Mouse (Mus musculus) left cerebral cortex, adult 8-10 months (tissue): ENCODE results near the gene Kdm1b. TPM values are rescaled to one million over a fixed set of nuclear protein-coding genes. Genes with fewer than 3 reads are reported as not detected.
A peak's percentile ranks its signal among the peaks of the same experiment; 100 is the strongest.

Experiments used
- DNase-seq, 2 experiments: peaks; one replicate each; pipeline ENCODE4 v3.0.0; 2022; ENCODE audit warnings: low spot score in 2 of 2
- total RNA-seq, 4 experiments: library from RNA; stranded (reverse); gene quantifications; 2 replicates each; pipeline ENCODE4 v1.2.4; 2022

Kdm1b gene
- 10 to 100 TPM in 1 of 4 experiments, 1 to 10 TPM in 3; 7.5 to 11.3 (median 8.5) TPM for total RNA-seq

DNA sequence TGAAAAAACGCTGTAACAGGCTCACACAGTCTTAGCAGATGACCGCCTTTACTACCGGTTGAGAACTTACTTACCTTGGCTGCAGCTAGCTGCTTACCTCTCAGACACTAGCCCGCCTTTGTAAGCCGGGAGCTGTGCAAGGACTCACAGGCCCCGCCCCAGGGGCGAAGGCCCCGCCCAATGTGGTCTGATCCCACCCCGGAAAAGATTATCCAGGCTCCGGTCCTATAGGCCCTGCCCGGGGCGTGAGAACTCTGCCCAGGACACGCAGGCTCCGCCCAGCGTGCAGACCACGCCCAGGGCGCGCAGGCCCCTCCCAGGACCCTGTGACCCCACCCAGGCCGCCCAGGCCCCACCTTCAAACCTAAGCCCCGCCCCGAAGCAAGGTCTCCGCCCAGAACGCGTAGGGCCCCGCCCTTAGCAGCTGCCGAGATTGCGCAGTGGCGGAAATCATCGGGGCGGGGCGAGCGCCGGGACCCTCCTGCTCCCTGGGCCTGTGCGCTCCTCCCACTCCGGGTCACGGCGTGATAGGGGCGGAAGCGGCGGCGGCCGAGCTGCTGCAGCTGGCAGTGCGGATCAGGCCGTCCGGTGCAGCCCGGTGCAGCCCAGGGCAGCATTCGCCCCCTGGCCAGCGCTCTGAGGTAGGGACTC, at the start of gene Kdm1b:
Gene Kdm1b (plus strand): TSS at position 470 of the 651 bp plus-strand sequence.
- peak; percentile 91 to 97 for DNase-seq

- no peak for DNase-seq
Observed at GRCm38 (mm10) chr13:46997355-46997754, 45.9 kb upstream of the Kdm1b start.

GRCm38 (mm10) chr13:46999498-46999897, 43.8 kb upstream of the Kdm1b start:
- no peak for DNase-seq

DNA sequence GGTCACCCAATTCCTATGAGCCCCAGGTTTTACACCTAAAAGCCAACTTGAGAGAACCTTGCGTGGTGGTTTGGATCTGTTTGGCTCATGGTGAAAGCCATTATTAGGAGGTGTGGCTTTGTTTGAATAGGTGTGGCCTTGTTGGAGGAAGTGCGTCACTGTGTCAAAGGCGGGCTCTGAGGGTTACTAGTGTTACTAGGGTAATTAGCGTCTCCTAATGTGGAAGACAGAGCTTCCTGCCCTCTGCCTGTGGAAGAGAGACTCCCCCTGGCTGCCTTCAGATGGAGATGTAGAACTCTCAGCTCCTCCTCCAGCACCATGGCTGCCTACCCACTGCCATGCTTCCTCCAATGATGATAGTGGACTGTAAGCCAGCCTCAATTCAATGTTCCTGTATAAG, 41.7 kb upstream of the Kdm1b start:
- DNase-seq: no peak

DNA sequence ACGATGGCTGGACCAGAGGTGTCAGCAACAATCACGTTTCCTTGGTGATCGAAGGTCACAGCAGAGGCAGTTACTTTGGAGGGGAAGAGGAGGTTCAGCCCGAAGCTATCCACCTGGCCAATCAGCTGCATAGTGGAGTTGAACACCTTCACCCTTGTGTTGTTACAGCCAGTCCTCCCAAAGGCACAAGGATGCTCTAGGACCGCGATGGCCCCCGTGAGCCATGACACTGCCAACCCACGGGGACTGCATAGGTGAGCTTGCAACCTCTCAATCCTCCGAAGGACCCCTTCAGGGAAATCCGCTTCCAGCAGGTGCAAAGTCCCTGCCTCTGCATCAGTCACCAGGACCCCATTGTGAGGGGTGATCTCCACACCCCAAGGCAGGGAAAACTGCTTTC, 29.6 kb upstream of the Kdm1b start:
- no peak for DNase-seq

DNA sequence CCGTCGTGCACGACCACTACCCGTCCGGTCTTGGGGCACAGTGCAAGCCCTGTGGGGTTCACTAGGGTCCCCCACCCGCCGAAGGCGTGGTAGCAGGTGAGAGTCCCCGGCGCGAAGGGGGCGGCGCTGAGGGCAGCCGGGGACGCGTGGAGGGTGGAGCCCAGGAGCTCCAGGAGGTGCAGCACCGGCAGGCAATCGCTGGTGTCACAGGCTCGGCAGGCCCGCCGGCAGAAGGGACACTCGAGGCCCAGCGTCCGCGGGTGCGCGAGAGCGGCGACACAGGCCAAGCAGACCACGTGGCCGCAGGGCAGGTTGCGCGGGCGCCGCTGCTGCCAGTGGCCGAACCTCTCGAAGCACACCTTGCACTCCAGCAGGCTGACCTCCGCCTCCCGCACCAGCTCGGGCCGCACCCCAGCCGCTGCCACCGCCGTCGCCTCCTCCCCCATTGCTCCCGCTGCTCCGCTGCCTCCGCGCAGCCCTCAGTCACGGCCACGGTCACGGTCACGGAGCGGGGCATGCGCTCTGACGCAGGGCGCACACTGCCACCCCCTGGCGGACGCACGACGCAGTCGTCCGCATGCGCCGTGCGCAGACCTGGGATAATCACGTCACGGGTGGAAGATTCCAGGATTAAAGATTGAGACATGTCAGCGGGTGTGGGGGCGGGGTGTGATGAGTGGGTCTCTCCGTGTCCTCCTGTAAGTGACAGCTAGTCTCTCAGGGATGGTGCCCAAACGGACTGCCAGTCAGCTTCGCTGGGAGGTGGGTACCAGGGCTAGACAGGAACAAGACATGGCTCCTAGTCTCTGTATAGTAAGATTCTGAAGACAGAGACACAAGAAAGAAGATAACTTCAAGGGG, 28.7 kb upstream of the Kdm1b start, which contains the start of gene Nhlrc1:
Gene Nhlrc1 (minus strand): TSS at position 517 of the 861 bp plus-strand sequence.
- peak; percentile 72 to 76 for DNase-seq

GRCm38 (mm10) chr13:47015195-47015501, 28.2 kb upstream of the Kdm1b start:
- DNase-seq: no peak

DNA sequence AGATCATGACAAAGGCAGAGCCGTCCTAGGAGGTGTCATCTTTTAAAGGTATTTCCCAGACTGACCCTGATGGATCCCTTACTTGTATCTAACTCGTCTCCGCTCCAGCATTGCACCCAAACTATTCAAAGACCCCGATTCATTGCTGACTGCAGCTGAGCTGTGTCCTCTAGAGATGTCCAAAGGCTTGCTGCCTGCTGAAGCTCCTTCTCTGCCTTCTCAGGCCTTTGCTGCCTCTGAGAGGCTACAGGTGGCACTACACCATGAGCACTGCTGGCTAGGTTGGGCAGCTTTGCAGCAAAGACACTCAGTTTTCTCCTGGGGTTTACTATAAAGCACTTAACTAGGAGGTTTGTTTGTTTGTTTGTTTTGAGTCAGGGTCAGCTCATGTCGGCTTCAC, 26.0 kb upstream of the Kdm1b start:
- DNase-seq: peak; percentile 13 to 42

DNA sequence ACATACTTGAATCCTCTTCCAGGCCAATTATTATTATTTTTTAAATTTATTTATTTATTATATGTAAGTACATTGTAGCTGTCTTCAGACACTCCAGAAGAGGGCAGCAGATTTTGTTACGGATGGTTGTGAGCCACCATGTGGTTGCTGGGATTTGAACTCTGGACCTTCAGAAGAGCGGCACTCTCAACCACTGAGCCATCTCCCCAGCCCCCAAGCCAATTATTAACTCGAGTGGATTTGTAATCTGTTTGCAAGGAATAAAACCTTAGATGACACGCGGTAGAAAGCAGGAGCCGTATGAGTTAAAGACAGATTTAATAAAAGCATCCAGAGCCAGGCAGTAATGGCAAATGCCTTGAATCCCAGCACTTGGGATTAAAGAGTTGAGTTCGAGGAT, 23.5 kb upstream of the Kdm1b start:
- no peak for DNase-seq

GRCm38 (mm10) chr13:47020798-47021197, 22.5 kb upstream of the Kdm1b start:
- DNase-seq: no peak

DNA sequence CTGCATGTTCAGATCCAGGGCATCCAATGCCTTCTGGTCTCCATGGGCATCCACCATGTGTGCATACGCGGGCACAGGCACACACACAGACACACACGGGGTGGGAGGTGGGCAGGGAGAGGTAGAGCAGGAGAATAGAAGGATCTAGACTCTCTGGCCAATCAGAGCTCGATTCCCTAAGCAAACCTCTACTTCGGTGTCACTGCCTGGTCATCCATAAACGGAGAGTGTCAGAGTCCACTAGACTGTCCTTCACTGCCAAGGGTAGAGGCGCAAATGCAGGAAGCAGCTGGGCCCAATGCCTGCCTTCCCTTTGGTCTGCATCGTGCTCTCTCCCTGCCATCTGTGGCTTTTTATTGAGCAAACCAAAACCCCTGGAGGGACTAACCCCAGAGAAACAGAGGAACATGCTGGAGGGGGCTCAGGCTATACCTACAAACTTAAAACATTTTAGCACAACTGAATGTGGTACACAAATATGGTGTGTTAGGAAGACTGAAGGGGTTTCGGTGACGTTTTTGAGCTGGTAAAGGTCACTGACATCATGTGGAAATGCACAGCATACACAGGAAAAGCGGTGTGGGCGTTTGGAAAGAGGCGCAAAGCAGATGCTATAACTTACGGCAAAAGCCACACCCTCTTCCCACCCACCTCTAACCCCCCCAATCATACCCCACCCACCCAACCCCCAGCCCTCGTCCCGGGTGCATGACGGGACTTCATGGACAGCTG, 12.8 kb upstream of the Kdm1b start:
- no peak for DNase-seq

DNA sequence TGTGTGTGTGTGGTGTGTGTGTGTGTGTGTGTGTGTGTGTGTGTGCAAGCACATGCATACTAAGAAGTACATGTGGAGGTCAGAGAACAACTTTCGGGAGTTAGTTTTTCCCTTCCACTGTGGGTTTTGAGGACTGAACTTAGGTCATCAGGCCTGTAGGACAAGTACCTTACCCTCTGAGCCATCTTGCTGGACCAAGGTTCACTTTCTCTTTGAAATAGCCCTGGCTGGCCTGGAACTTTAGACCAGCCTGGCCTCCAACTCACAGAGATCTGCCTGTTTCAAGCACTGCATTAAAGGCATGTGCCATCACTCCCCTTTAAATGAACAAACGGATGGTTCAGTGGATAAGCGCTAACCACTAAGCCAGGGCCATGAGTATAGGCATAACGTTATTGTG, 9.7 kb upstream of the Kdm1b start:
- no peak for DNase-seq

DNA sequence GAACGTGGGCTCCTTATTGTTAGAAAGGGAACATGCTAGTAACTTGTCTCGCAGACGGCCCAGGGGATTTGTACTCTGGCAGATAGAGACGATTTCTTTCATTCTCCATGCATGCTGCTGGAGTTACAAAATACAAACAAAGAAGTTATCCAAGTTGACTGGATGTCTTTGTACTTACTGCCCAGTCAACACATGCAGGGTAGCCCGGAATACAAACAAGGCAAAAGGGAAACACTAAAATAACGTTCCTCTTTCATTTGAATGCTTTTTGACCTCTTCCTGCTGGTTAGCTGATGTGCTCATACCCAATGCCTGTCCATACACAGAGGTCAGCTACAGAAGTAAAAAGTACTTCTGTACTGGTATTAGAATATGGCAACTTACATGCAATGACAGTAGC, 5.4 kb upstream of the Kdm1b start:
- no peak for DNase-seq

- DNase-seq: no peak
Observed at GRCm38 (mm10) chr13:47040061-47040460, 3.2 kb upstream of the Kdm1b start.

- DNase-seq: no peak
Observed at GRCm38 (mm10) chr13:47042024-47042633, 1.2 kb upstream of the Kdm1b start.

GRCm38 (mm10) chr13:47043833-47044616, 726 bp downstream of the Kdm1b start:
- no peak for DNase-seq

DNA sequence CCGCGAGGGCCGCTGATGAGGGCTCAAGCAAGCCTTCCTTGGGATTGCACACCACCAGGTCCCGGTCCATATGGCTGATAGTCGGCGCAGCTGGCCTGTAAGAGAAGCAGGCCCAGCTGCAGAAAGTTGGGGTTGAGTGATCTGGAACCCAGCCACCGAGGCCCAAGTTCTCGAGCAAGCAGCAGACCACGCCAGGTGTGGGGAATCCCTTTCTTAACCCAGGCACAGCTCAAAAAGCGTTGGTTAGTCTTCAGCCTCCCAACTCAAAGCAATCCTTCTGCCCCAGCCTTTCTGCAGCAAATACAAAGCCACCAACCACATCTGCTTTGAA, 1.3 kb downstream of the Kdm1b start, which contains the start of gene Tpmt:
Gene Tpmt (minus strand): TSS at position 121 of the 331 bp plus-strand sequence.
- DNase-seq: peak in 1 of 2 experiments; percentile 13

DNA sequence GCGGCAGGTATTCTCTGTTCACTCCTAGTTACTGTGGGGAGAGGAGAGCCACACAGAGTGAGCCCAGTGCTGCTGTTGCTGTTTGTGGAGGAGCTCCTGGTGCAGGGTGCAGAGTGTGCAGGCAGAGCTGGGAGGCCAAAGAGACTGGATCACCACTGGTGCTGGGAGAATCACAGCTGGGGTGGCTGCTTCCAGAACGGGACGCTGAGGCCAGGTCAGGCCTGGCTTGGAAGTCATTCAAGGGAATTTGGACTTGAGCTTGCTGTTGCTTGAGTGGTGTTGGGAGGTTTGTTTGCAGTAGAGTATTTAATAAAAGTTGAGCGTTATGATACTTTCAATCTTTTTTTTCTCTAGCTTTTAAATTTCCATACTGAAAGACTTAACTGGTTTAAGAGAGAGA, 4.7 kb downstream of the Kdm1b start:
- no peak for DNase-seq

DNA sequence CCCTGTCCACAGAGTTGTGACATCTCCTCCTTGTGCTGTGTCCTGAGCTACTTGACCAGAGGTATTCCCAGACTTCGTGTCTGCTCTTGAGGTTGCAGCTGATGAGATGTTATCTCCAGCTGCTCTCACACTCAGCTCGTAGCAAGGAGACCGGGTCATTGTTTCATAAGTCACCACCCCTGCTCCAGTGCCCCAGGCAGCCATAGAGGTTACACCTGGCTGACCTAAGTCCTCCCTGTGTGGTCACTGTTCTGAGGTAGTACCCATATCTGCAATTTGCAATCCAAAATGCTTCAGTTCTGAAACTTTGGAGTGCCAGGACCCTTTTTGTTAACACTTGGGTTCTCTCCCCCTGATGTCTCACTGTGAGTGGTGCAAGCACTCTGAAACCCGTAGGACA, 6.7 kb downstream of the Kdm1b start:
- no peak for DNase-seq

GRCm38 (mm10) chr13:47053971-47054370, 10.7 kb downstream of the Kdm1b start:
- DNase-seq: no peak

GRCm38 (mm10) chr13:47056126-47056525, 12.8 kb downstream of the Kdm1b start:
- DNase-seq: peak in 1 of 2 experiments; percentile 82
